Mouse (Mus musculus): ENCODE measurements around the gene 4930452B06Rik. TPM values are rescaled to one million over a fixed set of nuclear protein-coding genes. Genes with fewer than 3 reads are reported as not detected.

The 4930452B06Rik gene
- polyA plus RNA-seq, 1 experiment from 2014 or later = 1.5 TPM

DNA sequence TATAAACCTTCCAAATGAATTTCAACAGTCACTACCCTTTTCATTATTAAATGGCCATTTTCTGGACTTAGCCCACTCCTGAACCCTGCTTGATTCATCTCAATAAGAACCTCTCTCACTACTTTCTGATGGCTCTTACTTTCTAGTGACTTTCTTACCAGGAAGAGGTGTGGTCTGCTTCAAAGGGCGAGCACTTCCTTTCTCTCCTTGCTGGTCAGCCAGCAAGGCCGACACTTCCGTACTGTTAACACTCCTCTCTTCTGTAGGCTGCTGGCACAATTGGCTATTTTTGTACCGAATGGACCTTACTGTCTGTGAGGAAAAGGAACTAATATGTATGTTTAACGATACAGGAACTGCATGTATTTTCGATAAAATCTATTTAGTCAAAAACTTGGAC, 148.4 kb downstream of the 4930452B06Rik start:
- WGBS (ENCODE audit: insufficient replicate concordance) = 19% methylated on average over 6 of the region's 6 CpGs
- no peak for DNase-seq
- Histone ChIP-seq H3K4me2 (no peak overlapping the region), H3K27me3 (no peaks in the 10 kb centered on the region), H3K36me3 (no peaks in the 10 kb centered on the region), H3K9ac (no peak overlapping the region), H3K4me3 (replicated peaks) (no peak overlapping the region), H3K9me3 (replicated peaks) (no peaks in the 10 kb centered on the region), H3K4me1 (replicated peaks) (no peaks in the 10 kb centered on the region), H3K27ac (no peak overlapping the region)
- no peak for ATAC-seq (ENCODE audit: low read depth)

DNA sequence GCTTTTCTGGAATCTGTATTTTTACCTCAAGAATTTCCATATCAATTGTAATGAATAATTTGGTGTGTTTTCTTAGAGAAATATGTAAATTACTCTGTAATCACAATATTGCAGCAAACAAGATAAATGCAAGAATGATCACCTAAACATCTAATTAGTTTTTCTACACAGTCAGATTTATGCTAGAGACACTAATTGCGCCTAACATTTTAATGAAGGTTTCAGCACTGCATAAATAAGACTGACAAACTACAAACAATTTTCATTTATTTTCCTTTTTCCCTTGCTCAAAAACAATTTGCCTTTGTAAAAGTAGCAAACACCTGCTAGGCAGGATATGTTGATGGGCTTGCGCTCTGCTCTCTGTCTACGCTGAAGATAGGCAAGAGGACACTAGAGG, 152.0 kb downstream of the 4930452B06Rik start:
- no peak overlapping the region for H3K9ac ChIP-seq
- H3K4me2 ChIP-seq = no peak overlapping the region
- WGBS (ENCODE audit: insufficient replicate concordance) = 83% methylated on average over 3 of the region's 3 CpGs
- no peaks in the 10 kb centered on the region for H3K4me1 ChIP-seq (replicated peaks)
- H3K27me3 ChIP-seq = no peaks in the 10 kb centered on the region
- H3K36me3 ChIP-seq = no peaks in the 10 kb centered on the region
- no peak for DNase-seq
- H3K27ac ChIP-seq = no peak overlapping the region
- no peak for ATAC-seq (ENCODE audit: low read depth)
- no peaks in the 10 kb centered on the region for H3K9me3 ChIP-seq (replicated peaks)
- no peak overlapping the region for H3K4me3 ChIP-seq (replicated peaks)

DNA sequence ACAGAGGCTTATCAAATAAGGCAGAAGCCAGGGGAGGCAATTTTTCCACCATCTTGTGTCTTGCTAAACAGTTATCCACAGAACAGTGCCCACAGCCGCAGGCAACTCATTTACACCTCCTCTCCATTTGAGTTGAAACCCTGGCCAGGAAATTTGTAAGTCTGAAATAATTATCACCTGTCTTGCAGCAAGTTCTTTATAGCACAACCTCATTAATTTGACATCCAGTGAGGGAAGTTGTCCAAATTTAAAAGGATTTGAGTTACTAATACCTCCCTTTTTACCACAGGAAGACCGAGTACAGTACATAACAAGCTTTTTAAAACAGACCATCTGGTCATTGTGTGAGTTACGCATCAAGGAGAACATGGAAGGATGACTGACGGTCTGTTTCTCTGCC, 154.8 kb downstream of the 4930452B06Rik start:
- no peak for DNase-seq
- Histone ChIP-seq H3K4me3 (replicated peaks) (no peak overlapping the region), H3K4me2 (no peak overlapping the region), H3K9ac (no peak overlapping the region), H3K36me3 (no peaks in the 10 kb centered on the region), H3K4me1 (replicated peaks) (no peaks in the 10 kb centered on the region), H3K27ac (no peak overlapping the region), H3K9me3 (replicated peaks) (no peaks in the 10 kb centered on the region), H3K27me3 (no peaks in the 10 kb centered on the region)
- WGBS (ENCODE audit: insufficient replicate concordance) = 67% methylated on average over 4 of the region's 4 CpGs
- no peak for ATAC-seq (ENCODE audit: low read depth)

DNA sequence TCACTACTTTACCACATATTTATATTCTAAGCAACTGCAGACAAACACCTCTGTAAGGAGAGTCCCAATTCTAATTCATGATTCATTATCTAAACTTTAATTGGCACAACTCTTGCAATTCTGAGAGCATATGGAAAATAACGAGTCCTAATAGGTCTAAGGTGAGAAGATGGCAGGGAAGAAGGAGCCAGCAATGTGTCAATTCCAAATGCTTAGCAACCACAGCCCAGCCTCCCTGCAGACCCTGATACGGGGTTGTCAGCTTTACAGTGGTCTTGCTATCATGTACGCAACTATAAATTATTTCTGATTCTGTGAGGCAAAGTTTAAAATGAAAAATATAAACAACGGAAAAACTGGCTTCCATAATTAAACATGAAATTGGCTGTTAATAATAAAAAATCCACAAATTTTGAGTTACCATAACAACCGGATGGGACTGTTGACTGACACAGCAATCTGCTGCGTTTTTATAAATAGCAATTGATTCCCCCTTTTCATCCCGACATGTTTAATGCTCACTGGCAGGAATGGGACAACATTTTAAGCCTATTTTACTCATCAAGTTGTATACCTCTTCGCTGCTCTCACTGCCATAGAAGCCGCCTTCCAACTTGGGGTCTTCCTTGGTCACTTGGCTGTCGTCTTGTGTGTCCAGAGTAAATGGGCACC, 155.6 kb downstream of the 4930452B06Rik start:
- no peak for DNase-seq
- H3K27ac ChIP-seq = no peak overlapping the region
- no peaks in the 10 kb centered on the region for H3K36me3 ChIP-seq
- no peak overlapping the region for H3K4me2 ChIP-seq
- 73% methylated on average over 10 of the region's 10 CpGs for WGBS (ENCODE audit: insufficient replicate concordance)
- H3K9me3 ChIP-seq (replicated peaks) = no peaks in the 10 kb centered on the region
- no peak for ATAC-seq (ENCODE audit: low read depth)
- no peaks in the 10 kb centered on the region for H3K4me1 ChIP-seq (replicated peaks)
- H3K27me3 ChIP-seq = no peaks in the 10 kb centered on the region
- H3K9ac ChIP-seq = no peak overlapping the region
- H3K4me3 ChIP-seq (replicated peaks) = no peak overlapping the region

DNA sequence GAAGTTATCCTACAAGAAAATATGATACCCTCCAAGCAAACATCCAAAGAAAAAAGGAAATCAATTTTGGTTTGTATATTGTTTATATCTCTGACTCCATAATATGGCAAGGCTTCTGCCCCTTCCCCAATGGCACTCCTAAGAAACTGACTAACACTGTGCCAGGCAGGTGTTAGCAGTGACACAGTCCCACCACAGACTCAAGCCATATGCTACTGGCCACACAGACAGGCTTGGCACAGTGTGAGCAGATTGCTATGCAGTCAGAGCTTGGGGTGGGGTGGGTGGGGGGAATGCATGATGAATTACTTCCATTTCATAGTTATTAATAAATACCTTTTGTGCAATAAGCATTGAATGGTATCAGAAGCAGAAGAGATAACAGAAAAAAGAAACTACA, 157.4 kb downstream of the 4930452B06Rik start:
- Histone ChIP-seq H3K27me3 (no peaks in the 10 kb centered on the region), H3K4me3 (replicated peaks) (no peak overlapping the region), H3K9ac (no peak overlapping the region), H3K36me3 (no peaks in the 10 kb centered on the region), H3K9me3 (replicated peaks) (no peaks in the 10 kb centered on the region), H3K4me1 (replicated peaks) (no peaks in the 10 kb centered on the region), H3K27ac (no peak overlapping the region), H3K4me2 (no peak overlapping the region)
- DNase-seq (no peak), ATAC-seq (ENCODE audit: low read depth) (no peak)

DNA sequence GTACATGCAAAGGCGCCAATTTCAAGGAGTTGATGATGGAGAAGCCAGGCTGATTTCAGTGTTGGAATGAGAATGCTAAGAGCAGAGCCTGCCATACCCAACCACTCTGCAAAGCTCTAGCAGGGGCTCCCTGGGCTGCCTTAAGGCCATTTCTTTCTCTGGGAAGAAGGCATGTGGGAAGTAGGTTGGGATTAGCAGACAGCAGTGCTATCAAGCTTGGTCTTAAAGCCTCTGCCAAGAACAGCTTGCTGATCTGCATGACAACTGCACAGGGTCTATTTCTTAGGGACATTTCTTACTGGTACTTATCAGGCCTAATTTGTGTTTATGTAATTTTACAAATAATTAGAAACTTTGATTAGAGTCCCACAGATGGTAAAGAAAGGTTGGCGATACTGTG, 161.8 kb downstream of the 4930452B06Rik start:
- no peak overlapping the region for H3K4me3 ChIP-seq (replicated peaks)
- no peak overlapping the region for H3K9ac ChIP-seq
- DNase-seq (no peak), ATAC-seq (ENCODE audit: low read depth) (no peak)
- no peak overlapping the region for H3K4me2 ChIP-seq
- H3K4me1 ChIP-seq (replicated peaks) = no peaks in the 10 kb centered on the region
- WGBS (ENCODE audit: insufficient replicate concordance) = 62% methylated on average over 2 of the region's 2 CpGs
- no peaks in the 10 kb centered on the region for H3K27me3 ChIP-seq
- no peaks in the 10 kb centered on the region for H3K36me3 ChIP-seq
- H3K27ac ChIP-seq = no peak overlapping the region
- no peaks in the 10 kb centered on the region for H3K9me3 ChIP-seq (replicated peaks)

DNA sequence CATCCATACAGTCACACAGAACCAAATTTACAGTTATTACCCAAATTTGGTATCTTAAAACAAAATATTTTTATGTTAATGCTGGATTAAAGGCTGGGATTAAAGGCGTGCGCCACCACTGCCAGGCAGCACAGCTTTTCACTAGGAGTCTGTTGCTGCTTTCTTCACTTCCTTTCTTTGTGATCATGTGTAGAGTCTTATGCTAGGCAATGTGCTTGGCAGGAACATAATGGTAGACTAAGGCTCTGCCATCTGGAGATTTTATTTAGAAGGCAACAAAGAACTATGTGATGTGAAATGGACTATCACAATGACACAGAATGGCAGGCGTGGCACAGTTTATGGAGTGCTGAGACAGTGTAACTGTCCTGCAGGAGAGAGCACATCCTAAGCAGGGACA, 162.7 kb downstream of the 4930452B06Rik start:
- Histone ChIP-seq H3K27ac (no peak overlapping the region), H3K4me1 (replicated peaks) (no peaks in the 10 kb centered on the region), H3K9me3 (replicated peaks) (no peaks in the 10 kb centered on the region), H3K4me3 (replicated peaks) (no peak overlapping the region), H3K9ac (no peak overlapping the region), H3K27me3 (no peaks in the 10 kb centered on the region), H3K36me3 (no peaks in the 10 kb centered on the region), H3K4me2 (no peak overlapping the region)
- DNase-seq (no peak), ATAC-seq (ENCODE audit: low read depth) (no peak)
- 63% methylated on average over 3 of the region's 3 CpGs for WGBS (ENCODE audit: insufficient replicate concordance)

DNA sequence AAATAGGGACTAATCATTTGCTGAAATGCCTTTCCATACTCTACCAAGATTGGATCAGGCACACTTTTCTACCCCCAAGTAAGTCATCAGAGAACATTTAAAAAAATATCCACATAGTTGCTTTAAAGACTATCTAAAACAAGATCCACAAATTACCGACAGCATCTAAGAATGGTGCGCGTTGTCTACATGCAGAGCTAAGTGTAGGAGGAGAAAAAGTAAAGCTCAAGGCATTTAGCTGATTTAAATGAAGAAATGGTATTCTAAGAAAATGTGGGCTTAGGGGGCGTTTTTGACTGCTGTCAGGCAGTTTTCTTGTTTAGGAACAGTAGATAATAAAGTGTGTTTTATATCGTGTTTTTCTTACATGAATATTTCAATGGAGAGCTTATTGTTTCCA, 163.5 kb downstream of the 4930452B06Rik start:
- Histone ChIP-seq H3K27ac (no peak overlapping the region), H3K9ac (no peak overlapping the region), H3K4me2 (no peak overlapping the region), H3K27me3 (no peaks in the 10 kb centered on the region), H3K4me1 (replicated peaks) (no peaks in the 10 kb centered on the region), H3K36me3 (no peaks in the 10 kb centered on the region), H3K9me3 (replicated peaks) (no peaks in the 10 kb centered on the region), H3K4me3 (replicated peaks) (no peak overlapping the region)
- DNase-seq = no peak
- ATAC-seq (ENCODE audit: low read depth) = no peak
- WGBS (ENCODE audit: insufficient replicate concordance) = 70% methylated on average over 5 of the region's 5 CpGs

DNA sequence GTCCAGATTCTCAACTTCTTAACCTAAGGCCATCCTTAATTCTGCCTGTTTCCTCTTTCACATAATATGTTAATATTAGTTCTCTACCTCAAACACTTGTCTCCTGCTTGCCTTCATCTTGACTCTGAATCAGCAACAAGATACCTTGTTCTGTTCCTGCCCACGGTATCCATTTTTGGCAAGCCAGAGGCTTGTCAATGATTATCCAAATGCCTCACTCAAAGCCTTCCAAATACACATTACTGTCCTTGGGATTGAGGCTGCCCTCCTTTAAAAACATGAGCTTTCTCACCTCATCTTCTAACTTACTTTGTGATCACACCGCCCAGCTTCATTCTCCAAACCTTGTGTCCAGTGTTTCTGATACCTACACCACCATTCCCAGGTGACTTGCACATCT, 170.3 kb downstream of the 4930452B06Rik start:
- DNase-seq = no peak
- Histone ChIP-seq H3K36me3 (no peaks in the 10 kb centered on the region), H3K4me3 (replicated peaks) (no peak overlapping the region)

DNA sequence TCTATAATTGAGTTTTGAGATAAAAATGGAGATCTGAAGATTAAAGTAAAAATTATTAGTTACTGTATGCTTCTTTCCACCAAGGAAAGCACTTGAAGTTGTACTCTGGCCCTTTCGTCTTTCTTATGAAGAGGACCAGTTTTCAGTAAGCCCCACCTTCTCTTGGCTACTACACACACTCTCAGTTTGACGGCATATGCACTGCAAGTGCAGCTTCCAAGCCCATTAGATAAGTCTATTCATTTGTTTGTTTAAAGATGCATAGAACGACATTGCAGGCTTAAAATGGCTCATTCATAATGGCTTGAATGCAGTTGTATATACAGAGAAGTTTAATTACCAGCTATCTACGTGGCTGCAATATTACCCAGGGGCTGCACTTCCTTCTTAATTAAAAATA, 171.1 kb downstream of the 4930452B06Rik start:
- Histone ChIP-seq H3K4me3 (replicated peaks) (no peak overlapping the region), H3K4me1 (replicated peaks) (no peaks in the 10 kb centered on the region), H3K36me3 (no peaks in the 10 kb centered on the region), H3K4me2 (no peak overlapping the region), H3K9me3 (replicated peaks) (no peaks in the 10 kb centered on the region), H3K27ac (no peak overlapping the region), H3K9ac (no peak overlapping the region), H3K27me3 (no peaks in the 10 kb centered on the region)
- ATAC-seq (ENCODE audit: low read depth) = no peak
- WGBS (ENCODE audit: insufficient replicate concordance) = 51% methylated on average over 4 of the region's 4 CpGs
- DNase-seq = no peak

More for the DNA sequence above, 170.3 kb downstream of the 4930452B06Rik start:
- no peak overlapping the region for H3K4me2 ChIP-seq
- H3K9me3 ChIP-seq (replicated peaks) = no peaks in the 10 kb centered on the region
- no peak overlapping the region for H3K9ac ChIP-seq
- no peak for ATAC-seq (ENCODE audit: low read depth)
- H3K27me3 ChIP-seq = no peaks in the 10 kb centered on the region
- 70% methylated on average over 2 of the region's 2 CpGs for WGBS (ENCODE audit: insufficient replicate concordance)
- H3K4me1 ChIP-seq (replicated peaks) = no peaks in the 10 kb centered on the region
- no peak overlapping the region for H3K27ac ChIP-seq

DNA sequence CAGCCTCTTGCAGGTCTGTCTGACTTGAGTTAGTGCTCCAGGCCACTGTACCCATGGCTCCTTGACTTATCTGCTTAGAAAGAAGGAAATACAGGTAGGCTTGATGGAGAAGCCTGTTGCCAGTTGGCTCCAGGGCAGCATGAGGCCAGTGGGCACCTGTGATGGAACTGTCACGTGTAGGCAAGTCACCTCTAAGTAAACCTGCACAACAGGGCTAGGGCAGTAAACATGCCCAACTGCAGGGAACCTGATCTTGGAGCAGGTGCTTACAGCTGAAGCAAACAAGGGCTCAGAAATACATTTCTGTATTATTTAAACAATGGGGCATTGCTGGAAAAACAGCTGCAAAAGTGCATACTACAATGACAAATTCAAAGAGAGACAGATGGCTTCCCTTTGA, 171.8 kb downstream of the 4930452B06Rik start:
- ATAC-seq (ENCODE audit: low read depth) = no peak
- H3K4me2 ChIP-seq = no peak overlapping the region
- no peaks in the 10 kb centered on the region for H3K4me1 ChIP-seq (replicated peaks)
- H3K36me3 ChIP-seq = no peaks in the 10 kb centered on the region
- no peak overlapping the region for H3K4me3 ChIP-seq (replicated peaks)
- DNase-seq = no peak
- no peaks in the 10 kb centered on the region for H3K27me3 ChIP-seq
- WGBS (ENCODE audit: insufficient replicate concordance) = 40% methylated on average over 1 of the region's 1 CpGs
- no peak overlapping the region for H3K27ac ChIP-seq
- H3K9ac ChIP-seq = no peak overlapping the region
- no peaks in the 10 kb centered on the region for H3K9me3 ChIP-seq (replicated peaks)

DNA sequence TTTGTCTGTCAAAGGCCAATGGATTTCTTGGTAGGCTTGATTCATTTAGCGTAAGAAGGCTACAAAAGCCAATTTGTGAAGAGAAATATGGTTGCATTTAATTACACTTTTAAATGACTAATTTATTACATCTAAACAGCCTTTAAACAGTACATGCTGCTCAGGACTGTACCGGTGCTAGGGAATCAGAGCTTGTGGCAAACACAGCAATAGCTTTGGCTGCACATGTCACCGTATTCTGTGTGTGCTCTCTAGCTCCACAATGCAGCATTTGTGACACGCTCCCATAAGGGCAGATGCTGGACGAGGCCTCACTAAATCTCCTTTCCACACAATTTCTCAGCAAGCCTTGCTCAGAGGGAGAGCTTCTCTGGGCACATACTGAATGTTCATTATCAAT, 187.9 kb downstream of the 4930452B06Rik start:
- DNase-seq (no peak), ATAC-seq (ENCODE audit: low read depth) (no peak)
- H3K4me2 ChIP-seq = no peak overlapping the region
- no peaks in the 10 kb centered on the region for H3K36me3 ChIP-seq
- no peak overlapping the region for H3K9ac ChIP-seq
- H3K4me3 ChIP-seq (replicated peaks) = no peak overlapping the region
- no peaks in the 10 kb centered on the region for H3K9me3 ChIP-seq (replicated peaks)
- no peaks in the 10 kb centered on the region for H3K27me3 ChIP-seq
- H3K4me1 ChIP-seq (replicated peaks) = no peaks in the 10 kb centered on the region
- H3K27ac ChIP-seq = no peak overlapping the region
- WGBS (ENCODE audit: insufficient replicate concordance) = 80% methylated on average over 5 of the region's 5 CpGs

Data from liver, embryonic 13.5 days (tissue).